Mouse (Mus musculus) G1E (cell line): ENCODE measurements around the gene Sgca.

Source experiments
- CTCF ChIP-seq: IDR thresholded peaks from 2 replicates; pipeline ENCODE4 v1.5.1; 2012; ENCODE audit warnings: low read depth, low read length, inconsistent platforms, mixed read lengths
- GATA1 ChIP-seq: IDR thresholded peaks from 2 replicates; pipeline ENCODE4 v1.6.1; 2012; ENCODE audit warnings: borderline replicate concordance, low read length, inconsistent platforms, mixed read lengths
- GATA2 ChIP-seq: IDR thresholded peaks from 2 replicates; pipeline ENCODE4 v1.6.1; 2012; ENCODE audit warnings: low read depth, low read length, inconsistent platforms, borderline replicate concordance
- POLR2AphosphoS5 ChIP-seq: IDR thresholded peaks from 2 replicates; pipeline ENCODE4 v1.6.1; 2012; ENCODE audit warnings: low read depth, low read length, inconsistent platforms; ENCODE audit not compliant: insufficient replicate concordance
- TAL1 ChIP-seq: conservative IDR thresholded peaks from 2 replicates; pipeline ENCODE4 v1.6.1; 2012; ENCODE audit warnings: low read depth, low read length, inconsistent platforms, mixed read lengths

DNA sequence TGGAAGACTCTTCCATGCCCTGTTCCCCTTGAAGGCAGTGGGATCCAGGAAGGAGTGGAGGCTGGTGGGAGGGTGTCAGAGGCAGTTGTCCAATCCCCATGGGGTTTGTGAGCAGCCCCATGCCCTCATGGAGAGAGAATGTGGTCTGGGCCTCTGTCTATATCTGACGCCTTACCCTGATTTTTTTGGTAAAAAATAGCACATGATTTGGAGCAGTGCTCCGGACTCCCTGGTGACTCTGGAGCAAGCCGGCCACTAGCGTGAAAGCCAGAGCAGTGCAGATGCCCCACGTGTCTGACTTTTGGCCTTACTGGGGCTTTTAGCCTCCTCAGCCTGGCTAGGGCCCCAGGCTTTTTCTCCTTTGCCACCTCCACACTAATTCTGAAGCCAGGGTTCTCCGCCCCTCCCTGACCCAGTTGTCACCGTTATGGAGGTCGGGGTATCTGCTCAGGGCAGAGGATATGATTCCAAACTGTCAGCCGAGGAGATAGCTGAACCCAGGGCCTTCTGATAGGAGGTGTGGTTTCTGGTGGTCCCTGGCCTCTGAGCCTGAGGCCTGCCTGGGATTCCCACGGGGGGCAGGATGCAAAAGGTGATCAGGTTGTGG lies 18.2 kb upstream of the Sgca start:
- TF ChIP-seq CTCF: no peak
- TF ChIP-seq TAL1: no peak
- TF ChIP-seq GATA2: no peak
- TF ChIP-seq GATA1: no peak
- TF ChIP-seq POLR2AphosphoS5: no peak
